Mouse (Mus musculus) lung, postnatal 0 days (tissue): Measurements from ENCODE around the gene Gnai2.

ENCODE experiments used
- CTCF ChIP-seq: IDR thresholded peaks from 2 replicates; pipeline ENCODE4 v1.5.1; 2016; ENCODE audit warnings: antibody characterized with exemption, mild to moderate bottlenecking
- EP300 ChIP-seq: IDR thresholded peaks from 2 replicates; pipeline ENCODE4 v1.6.1; 2016; ENCODE audit warnings: antibody characterized with exemption, mild to moderate bottlenecking, control low read depth

DNA sequence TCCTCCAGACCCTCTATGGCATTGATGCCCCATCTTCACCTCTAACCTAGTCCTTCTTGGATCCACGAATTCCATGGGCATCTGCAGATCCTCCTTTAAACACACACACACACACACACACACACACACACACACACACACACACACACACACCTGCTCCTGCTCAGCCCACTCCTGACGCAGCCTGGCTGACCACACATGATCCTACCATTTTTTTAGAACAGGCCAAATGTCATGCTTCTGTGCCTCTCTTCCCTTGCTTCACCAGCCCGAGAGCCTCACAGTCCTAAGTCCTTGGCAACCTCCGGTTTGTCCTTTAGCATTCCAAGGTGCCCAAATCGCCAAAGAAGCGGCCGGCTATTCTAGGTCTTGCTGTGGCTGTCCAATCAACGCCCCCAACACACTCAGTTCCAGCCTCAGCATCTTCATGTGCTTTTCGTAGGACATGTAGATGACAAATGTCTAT is 34.3 kb upstream of the Gnai2 start, which contains the start of gene Slc38a3:
- TF ChIP-seq CTCF (no peak), EP300 (no peak)
